Mouse (Mus musculus) liver, postnatal 0 days (tissue): Measurements from ENCODE around the gene Shq1.

ENCODE experiments used
- CTCF ChIP-seq: sonication (generic); IDR thresholded peaks from 2 replicates; pipeline ENCODE4 v1.5.1; 2016; ENCODE audit warnings: antibody characterized with exemption, low read depth
- EP300 ChIP-seq: IDR thresholded peaks from 2 replicates; pipeline ENCODE4 v1.6.1; 2016; ENCODE audit warnings: antibody characterized with exemption, low read depth, mild to moderate bottlenecking

- no peak for TF ChIP-seq CTCF
- no peak for TF ChIP-seq EP300
Observed at GRCm38 (mm10) chr6:100525496-100525895, 145.5 kb downstream of the Shq1 start.
